Mouse (Mus musculus): Measurements from ENCODE around the gene Xpc. TPM values are rescaled to one million over a fixed set of nuclear protein-coding genes. Genes with fewer than 3 reads are reported as not detected.
"Not testable (repeated sequence)": the region's sequence is repeated elsewhere in the genome, so short reads cannot be mapped to it uniquely, and the experiment has no call there.

The Xpc gene
- polyA plus RNA-seq, 1 experiment: 4.5 TPM

GRCm38 (mm10) chr6:91476541-91476940 lies 39.1 kb downstream of the Xpc start:
- H3K79me3 ChIP-seq (ENCODE audit: low read depth): peaks cover 30% of the 10 kb centered on the region

GRCm38 (mm10) chr6:91474441-91475190 lies 41.1 kb downstream of the Xpc start:
- H3K79me2 ChIP-seq (ENCODE audit: control insufficient read depth, insufficient read depth): peaks cover 82% of the 10 kb centered on the region
- H3ac ChIP-seq (ENCODE audit: control insufficient read depth, insufficient read length, low read depth): peak overlapping the region; percentile 86
- H3K27me3 ChIP-seq (ENCODE audit: control insufficient read depth, insufficient read depth, insufficient read length): no peaks in the 10 kb centered on the region
- TF ChIP-seq MAX (IDR thresholded peaks at IDR 0.05) (no peak), MYOG (IDR thresholded peaks at IDR 0.05; ENCODE audit: control insufficient read depth, extremely low read depth, insufficient read length) (no peak), USF1 (IDR thresholded peaks at IDR 0.05; ENCODE audit: low read depth) (no peak), FOSL1 (IDR thresholded peaks at IDR 0.05; ENCODE audit: insufficient read depth, low read length, poor library complexity, severe bottlenecking) (no peak), CEBPB (IDR thresholded peaks at IDR 0.05; ENCODE audit: low read depth) (no peak), MYOD1 (IDR thresholded peaks at IDR 0.05; ENCODE audit: control insufficient read depth, insufficient read length, low read depth) (no peak), CTCF (IDR thresholded peaks at IDR 0.05; ENCODE audit: control insufficient read depth, insufficient read depth, insufficient read length) (no peak)
- peak overlapping the region; percentile 94 for H3K4me3 ChIP-seq (ENCODE audit: insufficient read depth, poor library complexity, severe bottlenecking)
- peaks cover 59% of the 10 kb centered on the region for H3K36me3 ChIP-seq (ENCODE audit: control insufficient read depth, insufficient read depth)
- peaks cover 46% of the 10 kb centered on the region for H3K79me3 ChIP-seq (ENCODE audit: low read depth)

More at GRCm38 (mm10) chr6:91476541-91476940, 39.1 kb downstream of the Xpc start:
- H3K36me3 ChIP-seq (ENCODE audit: control insufficient read depth, insufficient read depth): peaks cover 64% of the 10 kb centered on the region
- no peak overlapping the region for H3K4me3 ChIP-seq (ENCODE audit: insufficient read depth, poor library complexity, severe bottlenecking)
- peaks cover 63% of the 10 kb centered on the region for H3K79me2 ChIP-seq (ENCODE audit: control insufficient read depth, insufficient read depth)
- no peak overlapping the region for H3ac ChIP-seq (ENCODE audit: control insufficient read depth, insufficient read length, low read depth)
- no peaks in the 10 kb centered on the region for H3K27me3 ChIP-seq (ENCODE audit: control insufficient read depth, insufficient read depth, insufficient read length)
- TF ChIP-seq CTCF (IDR thresholded peaks at IDR 0.05; ENCODE audit: control insufficient read depth, insufficient read depth, insufficient read length) (no peak), MYOD1 (IDR thresholded peaks at IDR 0.05; ENCODE audit: control insufficient read depth, insufficient read length, low read depth) (no peak), MYOG (IDR thresholded peaks at IDR 0.05; ENCODE audit: control insufficient read depth, extremely low read depth, insufficient read length) (no peak), MAX (IDR thresholded peaks at IDR 0.05) (no peak), FOSL1 (IDR thresholded peaks at IDR 0.05; ENCODE audit: insufficient read depth, low read length, poor library complexity, severe bottlenecking) (no peak), USF1 (IDR thresholded peaks at IDR 0.05; ENCODE audit: low read depth) (no peak)

GRCm38 (mm10) chr6:91473805-91474440 lies 41.8 kb downstream of the Xpc start:
- Histone ChIP-seq H3K36me3 (ENCODE audit: control insufficient read depth, insufficient read depth) (peaks cover 53% of the 10 kb centered on the region), H3K79me2 (ENCODE audit: control insufficient read depth, insufficient read depth) (peaks cover 89% of the 10 kb centered on the region), H3K27me3 (ENCODE audit: control insufficient read depth, insufficient read depth, insufficient read length) (no peaks in the 10 kb centered on the region), H3ac (ENCODE audit: control insufficient read depth, insufficient read length, low read depth) (peak overlapping the region; percentile 86), H3K79me3 (ENCODE audit: low read depth) (peaks cover 53% of the 10 kb centered on the region), H3K4me3 (ENCODE audit: insufficient read depth, poor library complexity, severe bottlenecking) (peak overlapping the region; percentile 94)
- TF ChIP-seq USF1 (IDR thresholded peaks at IDR 0.05; ENCODE audit: low read depth): no peak

- Histone ChIP-seq H3K79me3 (ENCODE audit: low read depth) (peaks cover 54% of the 10 kb centered on the region), H3K36me3 (ENCODE audit: control insufficient read depth, insufficient read depth) (peaks cover 51% of the 10 kb centered on the region), H3K79me2 (ENCODE audit: control insufficient read depth, insufficient read depth) (peaks cover 96% of the 10 kb centered on the region), H3K4me3 (ENCODE audit: insufficient read depth, poor library complexity, severe bottlenecking) (peak within 1 kb of the TSS; percentile 94), H3K27me3 (ENCODE audit: control insufficient read depth, insufficient read depth, insufficient read length) (no peaks in the 10 kb centered on the region), H3ac (ENCODE audit: control insufficient read depth, insufficient read length, low read depth) (peak within 1 kb of the TSS; percentile 95)
- TF ChIP-seq USF1 (IDR thresholded peaks at IDR 0.05; ENCODE audit: low read depth): peak; percentile 69
- TF ChIP-seq MAX (IDR thresholded peaks at IDR 0.05): peak; percentile 72
- no peak for TF ChIP-seq MYOG (IDR thresholded peaks at IDR 0.05; ENCODE audit: control insufficient read depth, extremely low read depth, insufficient read length)
These were observed 42.6 kb downstream of the Xpc start, which contains the start of the genes Chchd4 and Tmem43 for GRCm38 (mm10) chr6:91472868-91473804. TSS of gene Chchd4 (minus strand) at chr6:91473546. TSS of gene Tmem43 (plus strand) at chr6:91473703.

GRCm38 (mm10) chr6:91472319-91472718 lies 43.4 kb downstream of the Xpc start:
- Histone ChIP-seq H3K79me2 (ENCODE audit: control insufficient read depth, insufficient read depth) (peaks cover 95% of the 10 kb centered on the region), H3K36me3 (ENCODE audit: control insufficient read depth, insufficient read depth) (peaks cover 46% of the 10 kb centered on the region), H3K4me3 (ENCODE audit: insufficient read depth, poor library complexity, severe bottlenecking) (peak overlapping the region; percentile 94), H3K27me3 (ENCODE audit: control insufficient read depth, insufficient read depth, insufficient read length) (no peaks in the 10 kb centered on the region), H3K79me3 (ENCODE audit: low read depth) (peaks cover 56% of the 10 kb centered on the region), H3ac (ENCODE audit: control insufficient read depth, insufficient read length, low read depth) (peak overlapping the region; percentile 95)
- TF ChIP-seq CTCF (IDR thresholded peaks at IDR 0.05; ENCODE audit: control insufficient read depth, insufficient read depth, insufficient read length): no peak
- TF ChIP-seq USF1 (IDR thresholded peaks at IDR 0.05; ENCODE audit: low read depth): no peak
- TF ChIP-seq FOSL1 (IDR thresholded peaks at IDR 0.05; ENCODE audit: insufficient read depth, low read length, poor library complexity, severe bottlenecking): no peak
- no peak for TF ChIP-seq CEBPB (IDR thresholded peaks at IDR 0.05; ENCODE audit: low read depth)
- TF ChIP-seq MYOG (IDR thresholded peaks at IDR 0.05; ENCODE audit: control insufficient read depth, extremely low read depth, insufficient read length): no peak

- Histone ChIP-seq H3K36me3 (ENCODE audit: control insufficient read depth, insufficient read depth) (peaks cover 45% of the 10 kb centered on the region), H3K79me3 (ENCODE audit: low read depth) (peaks cover 55% of the 10 kb centered on the region), H3K79me2 (ENCODE audit: control insufficient read depth, insufficient read depth) (peaks cover 86% of the 10 kb centered on the region)
- not testable (repeated sequence) for H3K27me3 ChIP-seq (ENCODE audit: control insufficient read depth, insufficient read depth, insufficient read length); H3K4me3 ChIP-seq (ENCODE audit: insufficient read depth, poor library complexity, severe bottlenecking); H3ac ChIP-seq (ENCODE audit: control insufficient read depth, insufficient read length, low read depth)
These were observed 44.3 kb downstream of the Xpc start for GRCm38 (mm10) chr6:91471427-91471826.

All from C2C12 (cell line).